ENCODE assay signal across 8 mouse cellular contexts in genomic region chr2:163994654-163994976, GRCm38 (mm10). TPM values are rescaled to one million over a fixed set of nuclear protein-coding genes. Genes with fewer than 3 reads are reported as not detected.
DNase-seq lines count a peak whose midpoint lies in the region; ATAC-seq and TF ChIP-seq lines count a peak whose summit lies in the region.

Gene Ywhab (plus strand): TSS chr2:163994960.

- H3K27me3 ChIP-seq in hindbrain, embryonic 16.5 days (replicated peaks; ENCODE audit: control insufficient read depth, insufficient read depth, low read length): no peaks in the 10 kb centered on the region
- no peaks in the 10 kb centered on the region for H3K27me3 ChIP-seq in liver, embryonic 15.5 days

- no peak for TF ChIP-seq CTCF in layer of hippocampus, adult 2 months (conservative IDR thresholded peaks at IDR 0.05)
- TF ChIP-seq CTCF in gastrocnemius, adult 2 months (IDR thresholded peaks at IDR 0.05): no peak

- H3K4me1 ChIP-seq in hindbrain, embryonic 16.5 days (ENCODE audit: control insufficient read depth, insufficient read depth, low read depth, low read length): peaks cover 26% of the 10 kb centered on the region
- H3K4me1 ChIP-seq in liver, embryonic 15.5 days (replicated peaks): peaks cover 36% of the 10 kb centered on the region

- DNase-seq in layer of hippocampus, adult 2 months (ENCODE audit: low spot score in 2 of 2): no peak
- no peak for DNase-seq in layer of hippocampus, adult 9-10 months (ENCODE audit: low spot score)
- no peak for DNase-seq in adrenal gland, postnatal 14 days
- DNase-seq in gastrocnemius, adult 2 months: no peak
- peak; percentile 80 for DNase-seq in urinary bladder, postnatal 25 days (ENCODE audit: low spot score)
- no peak for DNase-seq in MN1 (ENCODE audit: low spot score)

- intact Hi-C loops in gastrocnemius, adult 2 months (cut with DNase I): no loop called here

- H3K4me2 ChIP-seq in hindbrain, embryonic 16.5 days (ENCODE audit: low read length): peak within 1 kb of the TSS; percentile 72
- H3K4me2 ChIP-seq in liver, embryonic 15.5 days: peak within 1 kb of the TSS; percentile 80

- peak within 1 kb of the TSS; percentile 99 for H3K27ac ChIP-seq in layer of hippocampus, adult 2 months
- H3K27ac ChIP-seq in gastrocnemius, adult 2 months: peak within 1 kb of the TSS; percentile 96
- H3K27ac ChIP-seq in hindbrain, embryonic 16.5 days (ENCODE audit: low read depth, low read length): peak within 1 kb of the TSS; percentile 91
- H3K27ac ChIP-seq in liver, embryonic 15.5 days (replicated peaks): peak within 1 kb of the TSS; percentile 97

- H3K9me3 ChIP-seq in hindbrain, embryonic 16.5 days (ENCODE audit: control insufficient read depth, low read length): peaks cover 2% of the 10 kb centered on the region; the same call in 1 of the 2 replicates
- H3K9me3 ChIP-seq in liver, embryonic 15.5 days (replicated peaks): no peaks in the 10 kb centered on the region

- 0 out of 2 replicates have a peak, but pooled peaks cover under 1% of the 10 kb centered on the region for H3K36me3 ChIP-seq in hindbrain, embryonic 16.5 days (ENCODE audit: control insufficient read depth, insufficient read depth, low read length)
- H3K36me3 ChIP-seq in liver, embryonic 15.5 days (replicated peaks): peaks cover 18% of the 10 kb centered on the region

- peak within 1 kb of the TSS; percentile 94 for H3K4me3 ChIP-seq in layer of hippocampus, adult 2 months
- peak within 1 kb of the TSS; percentile 97 for H3K4me3 ChIP-seq in gastrocnemius, adult 2 months
- peak within 1 kb of the TSS; percentile 87 for H3K4me3 ChIP-seq in hindbrain, embryonic 16.5 days (ENCODE audit: low read length)
- H3K4me3 ChIP-seq in liver, embryonic 15.5 days (replicated peaks): peak within 1 kb of the TSS; percentile 100

- peak within 1 kb of the TSS; percentile 99 for H3K9ac ChIP-seq in hindbrain, embryonic 16.5 days (ENCODE audit: low read depth, low read length)
- H3K9ac ChIP-seq in liver, embryonic 15.5 days: peak within 1 kb of the TSS; percentile 97

- 0% methylated on average over 14 of the region's 14 CpGs for WGBS in hindbrain, embryonic 16.5 days
- 0% methylated on average over 12 of the region's 14 CpGs for WGBS in liver, embryonic 15.5 days (ENCODE audit: insufficient replicate concordance)

- ATAC-seq in hindbrain, embryonic 16.5 days: no peak
- no peak for ATAC-seq in liver, embryonic 15.5 days (ENCODE audit: insufficient read depth)

RNA-seq across cellular contexts. Expression of gene Ywhab, which starts in this region (rescaled TPM):
- 100 to 1,000 TPM; 520 to 529 TPM for total RNA-seq in layer of hippocampus, adult 2 months (2021)
- total RNA-seq in adrenal gland, postnatal 14 days (2021): 244 and 254 TPM in 2 replicates
- total RNA-seq in gastrocnemius, adult 2 months (2021): 10 to 100 TPM; 34.7 to 44.4 TPM
- polyA plus RNA-seq in hindbrain, embryonic 16.5 days (2015; fragmentation: Nextera tagmentation; extraction: Ambion mirVana): 507 and 529 TPM in 2 replicates
- polyA plus RNA-seq in liver, embryonic 15.5 days (2015; fragmentation: Nextera tagmentation; extraction: Ambion mirVana): 91.7 and 96.3 TPM in 2 replicates
